Mouse (Mus musculus) embryonic fibroblast, embryonic 13.5 days (primary cell): ENCODE measurements around the gene Mprip. TPM values are rescaled to one million over a fixed set of nuclear protein-coding genes. Genes with fewer than 3 reads are reported as not detected.
A peak's percentile ranks its signal among the peaks of the same experiment; 100 is the strongest.
"Not testable (repeated sequence)": the region's sequence is repeated elsewhere in the genome, so short reads cannot be mapped to it uniquely, and the experiment has no call there.

Source experiments
- H3K27ac ChIP-seq: 2 replicates; pipeline ENCODE4 v1.5.1; 2012; ENCODE audit warnings: low read length, control low read depth, inconsistent platforms; ENCODE audit not compliant: insufficient read depth
- H3K4me1 ChIP-seq: 2 replicates; pipeline ENCODE4 v1.6.1; 2011; ENCODE audit warnings: low read length; ENCODE audit not compliant: control insufficient read depth, insufficient read depth
- H3K4me3 ChIP-seq: 2 replicates; pipeline ENCODE4 v1.5.1; 2011; ENCODE audit warnings: mild to moderate bottlenecking, control low read depth, low read length; ENCODE audit not compliant: insufficient read depth
- CTCF ChIP-seq: IDR thresholded peaks from 2 replicates; pipeline ENCODE4 v1.5.1; 2011; ENCODE audit warnings: mild to moderate bottlenecking, control low read depth, low read length, moderate library complexity, borderline replicate concordance; ENCODE audit not compliant: insufficient read depth
- POLR2A ChIP-seq: IDR thresholded peaks from 2 replicates; pipeline ENCODE4 v1.6.1; 2011; ENCODE audit warnings: low read depth, mild to moderate bottlenecking, control low read depth, low read length, moderate library complexity
- polyA plus RNA-seq: library from polyadenylated mRNA; stranded (reverse); fragments of >200 nt; gene quantifications from 2 replicates; pipeline ENCODE4 v1.2.4, GENCODE M21; 2011; ENCODE audit warnings: low read depth; ENCODE audit not compliant: missing spikeins, insufficient read length

The Mprip gene
- polyA plus RNA-seq, 1 experiment, result 233 TPM

DNA sequence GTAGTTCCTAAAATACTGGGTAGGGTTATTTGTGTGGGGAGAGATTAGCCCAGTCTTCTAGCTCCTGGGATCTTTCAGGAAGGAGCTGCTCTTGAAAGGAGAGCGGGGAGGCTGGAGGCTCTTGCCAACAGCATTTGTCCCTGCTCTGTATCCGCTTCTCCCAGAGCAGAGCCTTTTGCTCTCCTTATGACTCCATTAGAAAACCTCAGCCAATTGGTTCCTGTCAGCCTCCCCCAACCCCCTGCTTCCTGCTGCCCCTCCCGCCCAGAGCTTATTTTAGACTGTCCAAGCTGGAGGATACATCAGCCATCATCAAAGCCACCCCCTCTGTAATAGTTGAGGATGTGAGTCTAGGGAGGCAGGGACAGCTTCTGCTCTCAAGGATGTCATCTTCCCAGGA lies 3.7 kb downstream of the Mprip start:
- H3K27ac ChIP-seq, result peak overlapping the region; percentile 96
- TF ChIP-seq POLR2A, result peak; percentile 65
- TF ChIP-seq CTCF, result no peak

DNA sequence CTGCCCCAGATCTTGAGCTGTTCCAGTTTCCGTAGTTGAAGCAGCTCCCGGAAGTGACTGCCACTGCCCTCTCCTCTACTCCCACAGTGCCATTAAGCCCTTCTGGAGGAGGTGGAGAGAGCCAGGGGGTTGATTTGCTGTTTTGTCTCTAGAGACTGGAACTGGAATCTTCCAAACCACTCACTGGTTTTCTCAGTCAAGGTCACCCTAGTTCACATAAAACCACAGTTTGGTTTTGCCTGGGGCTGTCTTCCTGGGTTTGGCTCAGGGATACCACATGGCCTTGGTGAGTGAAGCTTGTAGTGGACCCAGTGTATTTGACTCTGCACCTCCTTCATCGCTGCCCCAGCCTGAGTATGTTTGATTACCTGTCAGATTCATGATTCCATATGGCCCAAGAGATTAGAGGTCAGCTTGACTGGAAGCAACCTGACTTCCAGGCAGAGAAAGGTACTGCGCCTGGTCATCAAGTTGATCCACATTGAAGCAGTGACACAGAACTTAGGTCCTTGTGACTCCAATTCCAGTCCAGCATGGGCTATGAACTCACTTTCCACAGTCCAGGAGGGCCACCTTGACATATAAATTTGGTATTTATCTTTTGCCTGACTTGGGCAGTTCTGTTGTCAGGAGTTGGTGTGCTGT lies 10.1 kb downstream of the Mprip start:
- no peak for TF ChIP-seq POLR2A
- TF ChIP-seq CTCF, result no peak
- Histone ChIP-seq H3K4me1 (peaks cover 13% of the 10 kb centered on the region), H3K4me3 (no peak overlapping the region), H3K27ac (no peak overlapping the region)

More for the DNA sequence above, 3.7 kb downstream of the Mprip start:
- Histone ChIP-seq H3K4me3 (peak overlapping the region; percentile 99), H3K4me1 (peaks cover 14% of the 10 kb centered on the region)

DNA sequence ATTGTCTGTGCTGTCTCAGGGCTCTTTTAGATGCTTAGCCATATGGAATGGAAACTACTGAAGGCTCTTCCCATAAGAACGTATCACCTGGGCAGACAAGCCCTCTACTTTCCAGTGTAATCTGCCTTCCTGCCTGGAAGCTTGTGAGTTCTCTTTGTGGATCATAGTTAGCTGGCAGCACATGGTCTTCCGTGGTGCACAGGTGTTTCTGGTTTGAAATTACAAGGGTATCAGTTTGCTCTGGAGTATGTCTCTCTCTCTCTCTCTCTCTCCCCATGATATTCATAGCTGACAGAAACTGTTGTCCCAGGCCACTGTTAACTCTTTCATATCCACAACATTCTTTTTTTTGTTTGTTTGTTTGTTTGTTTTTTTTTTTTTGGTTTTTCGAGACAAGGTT lies 12.9 kb downstream of the Mprip start:
- TF ChIP-seq CTCF (no peak), POLR2A (no peak)
- Histone ChIP-seq H3K27ac (no peak overlapping the region), H3K4me3 (no peak overlapping the region), H3K4me1 (peaks cover 11% of the 10 kb centered on the region)

DNA sequence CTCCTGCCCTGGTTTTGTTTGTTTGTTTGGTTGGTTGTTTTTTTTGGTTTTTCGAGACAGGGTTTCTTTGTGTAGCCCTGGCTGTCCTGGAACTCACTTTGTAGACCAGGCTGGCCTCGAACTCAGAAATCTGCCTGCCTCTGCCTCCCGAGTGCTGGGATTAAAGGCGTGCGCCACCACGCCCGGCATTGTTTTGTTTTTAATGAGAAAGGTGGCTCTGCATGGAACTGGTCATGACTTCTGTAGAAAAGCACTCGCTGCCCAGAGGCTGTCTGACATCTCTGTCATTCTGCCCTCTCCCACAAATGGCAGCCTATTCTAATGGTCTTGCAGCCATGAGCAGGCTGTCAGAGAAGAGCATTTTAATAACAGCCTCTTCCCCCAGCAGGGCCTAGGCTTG lies 13.6 kb downstream of the Mprip start:
- H3K4me3 ChIP-seq, H3K27ac ChIP-seq: not testable (repeated sequence)
- peaks cover 11% of the 10 kb centered on the region for H3K4me1 ChIP-seq

DNA sequence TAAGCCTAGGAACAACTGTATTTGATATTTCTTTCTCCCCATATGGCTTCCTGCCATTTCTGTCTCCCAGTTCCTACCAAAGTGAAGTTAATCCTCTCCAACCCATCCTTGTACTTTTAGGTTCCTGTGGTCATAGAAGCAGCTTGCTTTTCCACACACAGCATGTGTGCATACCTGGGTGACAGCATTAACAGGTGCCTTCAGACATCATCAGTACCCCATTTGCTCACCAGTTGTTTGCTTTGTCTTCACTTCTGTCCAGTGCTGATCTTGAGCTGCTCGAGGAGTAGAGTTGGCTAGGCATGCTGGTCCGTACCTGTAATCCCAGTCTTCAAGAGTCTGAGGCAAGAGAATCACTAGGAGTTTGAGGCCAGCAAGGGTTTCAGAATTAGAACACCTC lies 16.7 kb downstream of the Mprip start:
- H3K27ac ChIP-seq, result no peak overlapping the region
- H3K4me3 ChIP-seq, result no peak overlapping the region
- peaks cover 2% of the 10 kb centered on the region; the same call in 1 of the 2 replicates for H3K4me1 ChIP-seq
- TF ChIP-seq CTCF (no peak), POLR2A (no peak)

DNA sequence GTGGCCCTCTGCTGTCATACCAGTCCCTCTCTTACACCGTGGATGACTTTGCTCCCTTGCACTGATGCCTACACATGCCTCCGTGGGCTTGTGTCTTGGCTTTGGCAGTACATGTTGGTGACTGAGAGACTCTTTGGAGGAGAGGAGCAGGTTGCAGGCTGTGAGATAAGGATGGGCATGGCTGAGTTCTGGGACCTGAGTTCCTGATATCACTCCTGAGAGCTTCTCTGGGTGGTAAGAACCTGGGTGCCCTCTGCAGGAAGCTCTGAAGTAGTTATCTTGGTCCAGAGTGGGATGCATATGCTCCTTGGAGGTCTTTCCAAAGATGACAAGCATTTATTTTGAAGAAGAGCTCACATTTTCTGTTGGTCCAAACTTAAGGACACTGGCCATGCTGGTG lies 17.6 kb downstream of the Mprip start:
- Histone ChIP-seq H3K27ac (no peak overlapping the region), H3K4me3 (no peak overlapping the region), H3K4me1 (no peaks in the 10 kb centered on the region)
- no peak for TF ChIP-seq POLR2A
- no peak for TF ChIP-seq CTCF

DNA sequence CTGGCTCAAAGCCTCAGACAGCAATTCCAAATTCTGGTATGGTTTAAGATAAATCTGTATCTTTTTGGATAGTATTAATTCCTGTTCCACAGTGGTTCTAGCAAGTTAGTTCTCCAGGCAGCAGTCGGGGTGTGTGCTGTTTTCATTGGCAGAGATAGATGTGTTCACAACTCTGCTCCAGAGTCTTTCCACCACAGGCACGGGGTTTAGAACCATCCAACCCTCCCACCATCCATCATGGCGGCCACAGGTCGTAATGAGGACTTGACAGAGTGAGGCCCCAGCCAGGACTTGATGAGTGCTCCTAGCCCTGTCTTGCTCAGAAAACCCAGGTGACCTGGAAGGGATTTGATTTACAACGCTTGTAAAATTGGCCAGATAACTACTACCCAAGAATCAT lies 19.0 kb downstream of the Mprip start:
- TF ChIP-seq POLR2A (no peak), CTCF (no peak)
- H3K4me3 ChIP-seq, result no peak overlapping the region
- H3K27ac ChIP-seq, result no peak overlapping the region
- no peaks in the 10 kb centered on the region for H3K4me1 ChIP-seq

DNA sequence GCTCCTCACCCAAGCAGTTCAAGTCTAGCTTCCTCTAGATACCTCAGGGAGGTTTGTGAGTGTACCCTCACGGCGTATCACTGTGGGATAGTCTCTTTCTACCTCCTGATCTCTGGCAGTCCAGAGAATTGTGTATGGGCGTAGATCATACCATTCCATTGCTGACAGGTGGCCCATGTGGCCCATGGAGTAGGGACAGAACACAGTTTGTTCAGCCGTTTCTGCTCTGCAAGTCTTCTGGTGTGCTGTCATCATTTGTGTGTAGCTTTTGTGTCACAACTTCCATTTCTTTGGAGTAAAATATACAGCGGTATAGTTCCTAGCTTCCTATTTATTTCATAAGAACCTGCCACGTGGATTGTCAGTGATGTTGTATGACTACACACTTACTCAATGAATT lies 23.9 kb downstream of the Mprip start:
- Histone ChIP-seq H3K27ac (no peak overlapping the region), H3K4me3 (no peak overlapping the region), H3K4me1 (no peaks in the 10 kb centered on the region)
- no peak for TF ChIP-seq CTCF
- TF ChIP-seq POLR2A, result no peak

DNA sequence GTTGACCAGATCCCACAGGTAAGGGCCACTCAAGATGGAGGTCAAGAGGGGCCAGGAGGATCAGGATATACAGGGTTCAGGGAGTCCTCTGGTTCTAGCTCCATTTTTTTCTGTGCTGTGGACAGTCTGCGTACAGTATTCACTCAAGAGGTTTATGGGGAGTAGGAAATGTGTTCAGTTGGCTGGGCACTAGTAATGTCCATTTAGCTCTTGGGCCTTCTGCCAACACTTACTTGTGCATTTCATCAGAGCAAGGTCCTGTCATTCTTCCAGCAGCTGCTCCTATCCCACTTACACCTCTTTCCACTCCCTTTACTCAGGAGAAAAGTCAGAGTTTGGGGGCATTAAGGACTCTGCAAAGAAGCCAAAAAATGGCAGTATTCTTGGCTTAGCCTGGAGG lies 33.4 kb downstream of the Mprip start:
- peaks cover 12% of the 10 kb centered on the region for H3K4me1 ChIP-seq
- no peak for TF ChIP-seq POLR2A
- TF ChIP-seq CTCF, result no peak
- peak overlapping the region; percentile 78 for H3K27ac ChIP-seq
- no peak overlapping the region for H3K4me3 ChIP-seq

DNA sequence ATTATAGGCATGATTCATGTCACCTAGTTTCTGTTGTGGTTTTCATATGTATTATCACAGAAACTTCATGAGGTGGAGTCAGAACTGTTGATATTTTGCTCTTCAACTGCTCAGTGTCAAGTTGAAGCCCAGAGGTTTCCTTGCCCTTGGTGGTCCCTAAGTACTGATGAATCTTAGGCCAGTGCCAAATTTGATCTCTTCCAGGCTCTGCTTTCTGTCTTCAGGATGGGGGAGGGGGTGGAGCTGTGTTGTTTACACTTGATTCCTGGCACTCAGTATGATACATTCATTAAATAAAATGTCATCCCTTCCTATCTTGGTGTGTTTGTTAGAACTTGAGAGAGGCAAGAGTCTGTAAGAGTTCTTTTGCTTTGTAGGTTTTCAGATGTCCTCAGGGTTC lies 34.4 kb downstream of the Mprip start:
- TF ChIP-seq CTCF, result no peak
- TF ChIP-seq POLR2A, result no peak
- Histone ChIP-seq H3K4me1 (peaks cover 12% of the 10 kb centered on the region), H3K27ac (no peak overlapping the region), H3K4me3 (no peak overlapping the region)

DNA sequence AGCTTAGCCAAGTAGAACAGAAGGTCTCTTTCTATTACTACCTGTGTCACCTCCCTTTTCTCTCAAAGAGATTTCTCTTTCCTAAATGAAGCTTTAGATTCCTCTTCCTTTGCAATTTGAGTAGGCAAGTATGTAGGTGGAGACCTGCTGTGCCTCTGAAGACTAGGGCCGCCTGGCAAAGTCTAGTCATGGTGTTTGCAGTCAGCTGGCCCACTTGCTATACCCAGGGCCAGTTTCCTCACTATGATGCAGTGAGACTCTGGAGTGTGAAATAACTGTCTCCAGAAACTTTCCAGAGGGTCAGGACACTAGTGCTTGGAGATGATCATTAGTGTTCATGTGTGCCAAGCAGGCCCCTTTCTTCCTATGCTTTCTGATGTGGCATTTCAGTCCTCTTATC lies 36.5 kb downstream of the Mprip start:
- no peak overlapping the region for H3K27ac ChIP-seq
- no peak for TF ChIP-seq CTCF
- no peak for TF ChIP-seq POLR2A
- no peak overlapping the region for H3K4me3 ChIP-seq
- H3K4me1 ChIP-seq, result peaks cover 12% of the 10 kb centered on the region
